Mouse (Mus musculus) hindbrain, embryonic 16.5 days (tissue): ENCODE measurements around the gene Wdr20rt. TPM values are rescaled to one million over a fixed set of nuclear protein-coding genes. Genes with fewer than 3 reads are reported as not detected.
A peak's percentile ranks its signal among the peaks of the same experiment; 100 is the strongest.
"Not testable (repeated sequence)": the region's sequence is repeated elsewhere in the genome, so short reads cannot be mapped to it uniquely, and the experiment has no call there.

Experiments
- ATAC-seq: fragments of 200-750 bp; cut with Nextera tagmentation; 2 replicates; pipeline ENCODE4 v1.8.0; 2017; ENCODE audit warnings: moderate TSS enrichment, moderate library complexity
- H3K27ac ChIP-seq: fragments of 300-500 bp; sonication (generic); 2 replicates; pipeline ENCODE4 v1.5.1; 2014; ENCODE audit warnings: low read depth, mild to moderate bottlenecking, control low read depth, low read length, moderate library complexity
- H3K27me3 ChIP-seq: fragments of 300-500 bp; sonication (generic); replicated peaks from 2 replicates; pipeline ENCODE4 v1.6.1; 2014; ENCODE audit warnings: low read length; ENCODE audit not compliant: control insufficient read depth, insufficient read depth
- H3K36me3 ChIP-seq: fragments of 300-500 bp; sonication (generic); 2 replicates; pipeline ENCODE4 v1.6.1; 2014; ENCODE audit warnings: mild to moderate bottlenecking, low read length, moderate library complexity, mixed read lengths; ENCODE audit not compliant: control insufficient read depth, insufficient read depth
- H3K4me1 ChIP-seq: fragments of 300-500 bp; sonication (generic); 2 replicates; pipeline ENCODE4 v1.6.1; 2014; ENCODE audit warnings: low read depth, low read length; ENCODE audit not compliant: control insufficient read depth, insufficient read depth
- H3K4me2 ChIP-seq: fragments of 300-500 bp; sonication (generic); 2 replicates; pipeline ENCODE4 v1.6.1; 2014; ENCODE audit warnings: mild to moderate bottlenecking, low read length, control low read depth, moderate library complexity
- H3K4me3 ChIP-seq: fragments of 300-500 bp; sonication (generic); 2 replicates; pipeline ENCODE4 v1.5.1; 2014; ENCODE audit warnings: mild to moderate bottlenecking, low read length, control low read depth, moderate library complexity
- H3K9ac ChIP-seq: fragments of 300-500 bp; sonication (generic); 2 replicates; pipeline ENCODE4 v1.6.1; 2014; ENCODE audit warnings: low read depth, mild to moderate bottlenecking, control low read depth, low read length, moderate library complexity
- H3K9me3 ChIP-seq: fragments of 300-500 bp; sonication (generic); 2 replicates; pipeline ENCODE4 v1.6.1; 2014; ENCODE audit warnings: mild to moderate bottlenecking, low read length, moderate library complexity; ENCODE audit not compliant: control insufficient read depth
- WGBS: fragments of 180-500 bp; shearing (Covaris S2); extraction: QIAGEN DNeasy Blood & Tissue Kit; methylation state at CpG from one replicate; pipeline ENCODE4 v1.1.7; 2014; 5-methylcytosine and 5-hydroxymethylcytosine counted together
- polyA plus RNA-seq: library from polyadenylated mRNA; unstranded; fragments of >200 nt; fragmentation: Nextera tagmentation; extraction: Ambion mirVana; gene quantifications from 2 replicates; pipeline ENCODE4 v1.2.1, GENCODE M21; 2015

Wdr20rt gene
- polyA plus RNA-seq, 1 experiment from 2014 or later = not detected

- H3K36me3 ChIP-seq, H3K27me3 ChIP-seq, H3K9me3 ChIP-seq, H3K4me1 ChIP-seq, H3K4me3 ChIP-seq, H3K4me2 ChIP-seq, ATAC-seq, H3K27ac ChIP-seq, H3K9ac ChIP-seq: not testable (repeated sequence)
- 91% methylated on average over 2 of the region's 2 CpGs for WGBS
Observed at GRCm38 (mm10) chr12:65232801-65233200, 7.5 kb downstream of the Wdr20rt start.

GRCm38 (mm10) chr12:65250116-65250738 lies 24.9 kb downstream of the Wdr20rt start:
- Histone ChIP-seq H3K4me1 (no peaks in the 10 kb centered on the region), H3K9ac (no peak overlapping the region), H3K27me3 (no peaks in the 10 kb centered on the region), H3K27ac (no peak overlapping the region), H3K4me2 (no peak overlapping the region), H3K9me3 (no peaks in the 10 kb centered on the region), H3K36me3 (no peaks in the 10 kb centered on the region), H3K4me3 (no peak overlapping the region)
- no peak for ATAC-seq
- WGBS = 95% methylated on average over 10 of the region's 10 CpGs

GRCm38 (mm10) chr12:65256887-65257286 lies 31.6 kb downstream of the Wdr20rt start:
- no peak for ATAC-seq
- Histone ChIP-seq H3K9ac (no peak overlapping the region), H3K36me3 (no peaks in the 10 kb centered on the region)

GRCm38 (mm10) chr12:65258212-65259138 lies 33.2 kb downstream of the Wdr20rt start:
- 0 out of 2 replicates have a peak, but pooled peaks have one; percentile 69 for ATAC-seq
- Histone ChIP-seq H3K4me1 (peaks cover 4% of the 10 kb centered on the region; the same call in 1 of the 2 replicates), H3K9ac (no peak overlapping the region), H3K4me3 (no peak overlapping the region), H3K27ac (no peak overlapping the region), H3K9me3 (no peaks in the 10 kb centered on the region; the same call in 1 of the 2 replicates), H3K36me3 (no peaks in the 10 kb centered on the region), H3K4me2 (peak overlapping the region; percentile 43), H3K27me3 (no peaks in the 10 kb centered on the region)
- 39% methylated on average over 19 of the region's 19 CpGs for WGBS

More at GRCm38 (mm10) chr12:65256887-65257286, 31.6 kb downstream of the Wdr20rt start:
- Histone ChIP-seq H3K9me3 (no peaks in the 10 kb centered on the region; the same call in 1 of the 2 replicates), H3K4me1 (peaks cover 4% of the 10 kb centered on the region; the same call in 1 of the 2 replicates), H3K4me3 (no peak overlapping the region), H3K4me2 (no peak overlapping the region), H3K27me3 (no peaks in the 10 kb centered on the region), H3K27ac (no peak overlapping the region)

- Histone ChIP-seq H3K4me3 (no peak overlapping the region), H3K4me1 (peaks cover 4% of the 10 kb centered on the region; the same call in 1 of the 2 replicates), H3K9me3 (no peaks in the 10 kb centered on the region; the same call in 1 of the 2 replicates), H3K27ac (no peak overlapping the region), H3K27me3 (no peaks in the 10 kb centered on the region), H3K4me2 (peak overlapping the region; percentile 43), H3K9ac (no peak overlapping the region), H3K36me3 (no peaks in the 10 kb centered on the region)
- 56% methylated on average over 13 of the region's 13 CpGs for WGBS
- peak; percentile 50 for ATAC-seq
Observed at GRCm38 (mm10) chr12:65259139-65260111, 34.1 kb downstream of the Wdr20rt start.

- H3K9me3 ChIP-seq = no peaks in the 10 kb centered on the region
- H3K4me2 ChIP-seq = no peak overlapping the region
- H3K4me3 ChIP-seq = no peak overlapping the region
- no peaks in the 10 kb centered on the region for H3K27me3 ChIP-seq
- ATAC-seq = no peak
- H3K9ac ChIP-seq = no peak overlapping the region
- WGBS = 71% methylated on average over 5 of the region's 5 CpGs
- no peaks in the 10 kb centered on the region for H3K4me1 ChIP-seq
- no peak overlapping the region for H3K27ac ChIP-seq
- H3K36me3 ChIP-seq = no peaks in the 10 kb centered on the region
Observed at GRCm38 (mm10) chr12:65268311-65268984, 43.1 kb downstream of the Wdr20rt start.

- Histone ChIP-seq H3K9ac (no peak overlapping the region), H3K4me3 (no peak overlapping the region), H3K4me1 (no peaks in the 10 kb centered on the region), H3K9me3 (no peaks in the 10 kb centered on the region), H3K36me3 (no peaks in the 10 kb centered on the region), H3K4me2 (no peak overlapping the region), H3K27ac (no peak overlapping the region), H3K27me3 (no peaks in the 10 kb centered on the region)
- WGBS = 73% methylated on average over 5 of the region's 5 CpGs
- no peak for ATAC-seq
Observed at GRCm38 (mm10) chr12:65269406-65269805, 44.1 kb downstream of the Wdr20rt start.

GRCm38 (mm10) chr12:65273807-65274206 lies 48.5 kb downstream of the Wdr20rt start:
- Histone ChIP-seq H3K4me3 (no peak overlapping the region), H3K4me2 (no peak overlapping the region), H3K9me3 (no peaks in the 10 kb centered on the region), H3K27me3 (no peaks in the 10 kb centered on the region), H3K9ac (no peak overlapping the region), H3K4me1 (no peaks in the 10 kb centered on the region), H3K36me3 (no peaks in the 10 kb centered on the region), H3K27ac (no peak overlapping the region)
- WGBS = 73% methylated on average over 4 of the region's 4 CpGs
- ATAC-seq = no peak
